Mouse (Mus musculus): Measurements from ENCODE around the gene Gm4498. TPM values are rescaled to one million over a fixed set of nuclear protein-coding genes. Genes with fewer than 3 reads are reported as not detected.

The Gm4498 gene
- not detected in 2 replicates for polyA plus RNA-seq (2015; fragmentation: Nextera tagmentation; extraction: Ambion mirVana)

GRCm38 (mm10) chr7:20233728-20234127 lies at the start of gene Gm4498:
Gm4498 (minus strand) TSS chr7:20233828.

GRCm38 (mm10) chr7:20262734-20263133 lies 29.1 kb upstream of the Gm4498 start, which contains the start of gene Gm5890:
Gm5890 (minus strand) TSS chr7:20262834.

GRCm38 (mm10) chr7:20205507-20205906 lies 28.1 kb downstream of the Gm4498 start, which contains the start of gene Gm6164:
Gm6164 (minus strand) TSS chr7:20205607.

GRCm38 (mm10) chr7:20193410-20193809 lies 40.2 kb downstream of the Gm4498 start, which contains the start of gene Vmn1r95:
Vmn1r95 (plus strand) TSS chr7:20193710.

Other genes with a start within 250 kb of the Gm4498 start
- not detected in 2 replicates for gene Nlrp9b, start 242.4 kb downstream of the Gm4498 start, polyA plus RNA-seq (2015; fragmentation: Nextera tagmentation; extraction: Ambion mirVana)
- not detected in 2 replicates for gene Vmn1r91, start 134.1 kb downstream of the Gm4498 start, polyA plus RNA-seq (2015; fragmentation: Nextera tagmentation; extraction: Ambion mirVana)
- gene Gm16442, start 111.2 kb downstream of the Gm4498 start, polyA plus RNA-seq (2015; fragmentation: Nextera tagmentation; extraction: Ambion mirVana): not detected in 2 replicates
- not detected in 2 replicates for gene Vmn1r93, start 94.7 kb downstream of the Gm4498 start, polyA plus RNA-seq (2015; fragmentation: Nextera tagmentation; extraction: Ambion mirVana)
- gene Vmn1r94, start 65.5 kb downstream of the Gm4498 start, polyA plus RNA-seq (2015; fragmentation: Nextera tagmentation; extraction: Ambion mirVana): not detected in 2 replicates
- gene Vmn1r95, start 40.1 kb downstream of the Gm4498 start, polyA plus RNA-seq (2015; fragmentation: Nextera tagmentation; extraction: Ambion mirVana): not detected in 2 replicates
- not detected in 2 replicates for gene Gm6164, start 28.2 kb downstream of the Gm4498 start, polyA plus RNA-seq (2015; fragmentation: Nextera tagmentation; extraction: Ambion mirVana)
- not detected in 2 replicates for gene Gm5890, start 29.0 kb upstream of the Gm4498 start, polyA plus RNA-seq (2015; fragmentation: Nextera tagmentation; extraction: Ambion mirVana)
- not detected in 2 replicates for gene Gm4133, start 100.2 kb upstream of the Gm4498 start, polyA plus RNA-seq (2015; fragmentation: Nextera tagmentation; extraction: Ambion mirVana)
- gene Gm5728, start 141.6 kb upstream of the Gm4498 start, polyA plus RNA-seq (2015; fragmentation: Nextera tagmentation; extraction: Ambion mirVana): not detected in 2 replicates
- not detected in 2 replicates for gene Vmn1r100, start 184.1 kb upstream of the Gm4498 start, polyA plus RNA-seq (2015; fragmentation: Nextera tagmentation; extraction: Ambion mirVana)
- gene Vmn1r101, start 208.8 kb upstream of the Gm4498 start, polyA plus RNA-seq (2015; fragmentation: Nextera tagmentation; extraction: Ambion mirVana): not detected in 2 replicates
- gene Gm10670, start 241.1 kb upstream of the Gm4498 start, polyA plus RNA-seq (2015; fragmentation: Nextera tagmentation; extraction: Ambion mirVana): not detected in 2 replicates